Mouse (Mus musculus) olfactory bulb, adult 2 months (tissue): ENCODE data around the gene Nsd2.

ENCODE experiments used
- CTCF ChIP-seq: fragments of 200-500 bp; IDR thresholded peaks from 2 replicates; pipeline ENCODE4 v1.5.1; 2012; ENCODE audit warnings: low read depth, mild to moderate bottlenecking, low read length, moderate library complexity; ENCODE audit not compliant: insufficient read depth
- POLR2A ChIP-seq: fragments of 200-500 bp; IDR thresholded peaks from 2 replicates; pipeline ENCODE4 v1.6.1; 2012; ENCODE audit warnings: mild to moderate bottlenecking, low read depth, low read length, moderate library complexity; ENCODE audit not compliant: insufficient read depth

DNA sequence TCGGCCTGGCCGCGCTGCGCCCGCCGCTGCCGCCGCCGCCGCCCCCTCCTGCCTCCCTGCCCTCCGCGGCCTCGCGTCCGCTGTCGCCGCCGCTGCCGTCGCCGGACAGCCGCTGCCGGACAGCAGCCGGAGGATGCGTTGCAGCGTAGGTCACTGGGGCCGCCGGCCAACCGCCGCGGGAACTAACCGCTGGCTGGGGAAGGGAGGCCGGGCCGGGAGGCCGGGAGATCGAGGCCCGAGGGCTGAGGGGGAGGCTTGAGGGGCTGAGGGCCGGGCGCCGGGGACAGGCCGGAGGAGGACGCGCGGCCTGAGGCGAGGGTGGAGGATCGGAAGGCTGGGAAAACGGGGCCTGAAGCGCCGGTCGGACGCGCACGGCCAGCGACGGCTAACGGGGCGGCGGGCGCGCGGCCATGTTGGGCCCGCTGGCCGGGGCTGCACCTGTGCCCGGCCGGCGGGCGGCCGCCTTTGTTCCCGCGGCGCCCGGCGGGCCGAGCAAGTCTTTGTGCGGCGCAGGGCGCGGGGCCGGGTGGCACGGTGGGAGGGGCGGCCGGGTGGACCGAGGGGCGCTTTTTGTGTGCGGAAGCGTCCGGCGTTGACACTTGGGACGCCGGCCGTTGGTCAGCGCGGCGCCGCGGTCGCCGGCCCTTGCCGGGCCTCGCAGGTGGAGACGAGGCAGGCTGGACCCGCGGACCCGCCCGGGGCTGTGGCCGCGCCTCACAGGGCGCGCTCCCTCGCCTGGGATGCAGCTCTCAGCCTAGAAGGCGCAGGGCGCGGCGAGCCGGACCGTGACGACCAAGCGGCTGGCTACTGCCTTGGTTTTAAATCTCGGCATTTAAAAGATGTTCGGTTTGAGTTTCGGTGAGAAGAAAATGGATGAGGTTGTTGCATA is 452 bp downstream of the Nsd2 start:
- TF ChIP-seq CTCF (no peak), POLR2A (no peak)
